Mouse (Mus musculus) thymus, adult 2 months (tissue): ENCODE measurements around the gene Exosc5. TPM values are rescaled to one million over a fixed set of nuclear protein-coding genes. Genes with fewer than 3 reads are reported as not detected.

ENCODE experiments used
- DNase-seq: peaks from one replicate; pipeline ENCODE4 v3.0.0; 2021
- H3K27ac ChIP-seq: fragments of 200-500 bp; 2 replicates; pipeline ENCODE4 v1.5.1; 2012; ENCODE audit warnings: low read length, control low read depth; ENCODE audit not compliant: control insufficient read depth, insufficient read depth
- H3K27me3 ChIP-seq: fragments of 200-500 bp; 2 replicates; pipeline ENCODE4 v1.6.1; 2012; ENCODE audit warnings: mild to moderate bottlenecking, low read length, moderate library complexity, mixed read lengths; ENCODE audit not compliant: control insufficient read depth, insufficient read depth
- H3K36me3 ChIP-seq: fragments of 200-500 bp; 2 replicates; pipeline ENCODE4 v1.6.1; 2012; ENCODE audit warnings: mild to moderate bottlenecking, low read length, moderate library complexity; ENCODE audit not compliant: control insufficient read depth, insufficient read depth
- H3K4me1 ChIP-seq: fragments of 200-500 bp; replicated peaks from 2 replicates; pipeline ENCODE4 v1.6.1; 2012; ENCODE audit warnings: low read length; ENCODE audit not compliant: control insufficient read depth, insufficient read depth
- H3K4me3 ChIP-seq: fragments of 200-500 bp; 2 replicates; pipeline ENCODE4 v1.5.1; 2012; ENCODE audit warnings: mild to moderate bottlenecking, low read length, control low read depth, moderate library complexity; ENCODE audit not compliant: control insufficient read depth, insufficient read depth
- CTCF ChIP-seq: fragments of 200-500 bp; IDR thresholded peaks from 2 replicates; pipeline ENCODE4 v1.5.1; 2012; ENCODE audit warnings: mild to moderate bottlenecking, control low read depth, low read length, moderate library complexity, borderline replicate concordance; ENCODE audit not compliant: control insufficient read depth, poor library complexity, insufficient read depth; ENCODE audit errors: extremely low read depth
- POLR2A ChIP-seq: fragments of 200-500 bp; IDR thresholded peaks from 2 replicates; pipeline ENCODE4 v1.6.1; 2012; ENCODE audit warnings: mild to moderate bottlenecking, low read length, control low read depth, moderate library complexity; ENCODE audit not compliant: control insufficient read depth, poor library complexity, insufficient read depth; ENCODE audit errors: extremely low read depth
- WGBS: fragments of 180-500 bp; shearing (Covaris S2); methylation state at CpG from one replicate; pipeline ENCODE4 v1.1.7; 2018; 5-methylcytosine and 5-hydroxymethylcytosine counted together
- polyA plus RNA-seq: library from polyadenylated mRNA; depleted of rRNA; stranded (reverse); fragments of >200 nt; gene quantifications from 2 replicates; pipeline ENCODE4 v1.2.3, GENCODE M21; 2012

The Exosc5 gene
- polyA plus RNA-seq, 1 experiment: 146 TPM

DNA sequence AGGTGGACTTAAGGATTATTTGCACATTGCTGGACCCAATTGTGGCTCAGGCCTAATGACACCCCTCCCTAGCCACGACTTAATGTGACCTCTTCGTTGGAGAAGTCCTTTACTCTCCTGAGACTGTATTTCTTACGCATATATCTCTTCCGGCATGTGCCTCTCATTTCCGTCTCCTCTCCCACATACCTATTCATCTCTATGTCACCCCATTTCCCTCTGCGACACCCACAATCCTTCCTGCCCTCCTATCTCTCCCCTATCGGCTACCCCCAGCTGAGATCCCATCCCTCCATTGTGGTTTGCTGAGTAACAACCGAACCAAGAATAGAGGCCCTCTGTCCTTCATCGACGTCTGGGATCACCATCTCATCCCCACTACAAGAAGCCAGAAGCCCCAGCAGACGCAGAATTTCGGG, 30.6 kb downstream of the Exosc5 start:
- DNase-seq: no peak
- 4% methylated on average over 12 of the region's 12 CpGs for WGBS
- no peak for TF ChIP-seq POLR2A
- TF ChIP-seq CTCF: no peak
- H3K27me3 ChIP-seq: no peaks in the 10 kb centered on the region
- H3K27ac ChIP-seq: peak overlapping the region; percentile 64
- H3K4me3 ChIP-seq: peak overlapping the region; percentile 82
- peaks cover 23% of the 10 kb centered on the region for H3K36me3 ChIP-seq
- H3K4me1 ChIP-seq: peaks cover 32% of the 10 kb centered on the region

DNA sequence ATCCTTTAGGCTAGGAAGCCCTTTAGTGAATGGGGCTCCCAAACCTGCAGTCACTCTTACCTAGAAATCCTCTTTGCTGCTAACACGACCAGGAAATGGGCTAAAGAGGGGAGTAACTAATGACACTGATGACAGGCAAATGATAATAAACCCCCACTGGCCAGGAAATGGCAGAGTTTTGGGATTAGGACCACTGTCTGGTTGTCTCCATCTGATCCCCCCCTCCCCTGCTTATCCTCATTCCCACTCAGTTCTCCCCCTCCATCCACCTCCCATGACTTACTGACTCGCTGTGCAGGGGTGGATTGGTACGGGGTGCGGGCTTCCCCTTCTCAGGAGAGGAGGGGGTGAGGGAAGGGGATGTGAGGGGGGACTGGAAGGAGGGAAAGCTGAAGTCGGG, 31.1 kb downstream of the Exosc5 start:
- peak overlapping the region; percentile 82 for H3K4me3 ChIP-seq
- DNase-seq: no peak
- H3K27ac ChIP-seq: peak overlapping the region; percentile 64
- 60% methylated on average over 5 of the region's 5 CpGs for WGBS
- H3K4me1 ChIP-seq: peaks cover 28% of the 10 kb centered on the region
- no peaks in the 10 kb centered on the region for H3K27me3 ChIP-seq
- H3K36me3 ChIP-seq: peaks cover 27% of the 10 kb centered on the region
- TF ChIP-seq CTCF (no peak), POLR2A (no peak)

DNA sequence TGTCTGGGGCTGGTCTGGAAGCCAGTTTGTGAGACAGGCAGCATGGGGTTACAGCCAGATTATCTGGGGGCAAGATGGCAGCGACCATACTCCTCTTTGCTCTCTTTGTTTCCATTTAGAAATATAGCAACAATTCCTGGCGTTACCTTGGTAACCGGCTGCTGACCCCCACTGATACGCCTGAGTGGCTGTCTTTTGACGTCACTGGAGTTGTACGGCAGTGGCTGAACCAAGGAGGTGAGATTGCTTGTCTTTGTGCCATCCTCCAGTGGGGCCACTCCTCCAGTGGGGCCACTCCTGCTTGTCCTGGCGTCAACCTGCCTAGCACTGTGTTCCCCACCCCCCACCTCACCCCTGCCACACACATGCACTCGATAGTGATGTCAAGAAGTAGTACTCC, 35.1 kb downstream of the Exosc5 start:
- Histone ChIP-seq H3K27ac (no peak overlapping the region), H3K4me3 (no peak overlapping the region), H3K4me1 (peaks cover 11% of the 10 kb centered on the region), H3K27me3 (no peaks in the 10 kb centered on the region), H3K36me3 (peaks cover 54% of the 10 kb centered on the region)
- TF ChIP-seq CTCF: no peak
- no peak for TF ChIP-seq POLR2A
- WGBS: 96% methylated on average over 8 of the region's 8 CpGs
- DNase-seq: no peak

DNA sequence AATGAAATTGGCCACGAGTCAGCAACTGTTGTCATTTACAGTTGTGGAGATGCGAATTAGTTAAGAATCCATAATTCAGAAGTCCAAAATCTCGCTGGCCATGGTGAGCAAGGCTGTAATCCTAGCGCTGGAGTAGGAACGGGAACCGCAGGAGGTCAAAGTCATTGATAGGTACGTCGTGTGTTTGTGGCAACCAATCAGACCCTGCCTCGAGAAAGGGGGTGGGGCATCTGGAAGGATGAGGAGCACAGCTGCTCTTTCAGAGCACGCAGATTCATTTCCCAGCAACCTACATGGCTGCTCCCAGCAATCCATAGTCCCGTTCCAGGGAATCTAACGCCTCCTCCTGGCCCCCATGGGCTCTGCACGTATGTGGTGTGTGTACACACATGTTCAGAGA, 40.9 kb downstream of the Exosc5 start:
- peaks cover 66% of the 10 kb centered on the region for H3K36me3 ChIP-seq
- no peak overlapping the region for H3K27ac ChIP-seq
- TF ChIP-seq CTCF (no peak), POLR2A (no peak)
- WGBS: 95% methylated on average over 13 of the region's 13 CpGs
- H3K4me3 ChIP-seq: no peak overlapping the region
- no peaks in the 10 kb centered on the region for H3K27me3 ChIP-seq
- no peaks in the 10 kb centered on the region for H3K4me1 ChIP-seq
- DNase-seq: no peak

DNA sequence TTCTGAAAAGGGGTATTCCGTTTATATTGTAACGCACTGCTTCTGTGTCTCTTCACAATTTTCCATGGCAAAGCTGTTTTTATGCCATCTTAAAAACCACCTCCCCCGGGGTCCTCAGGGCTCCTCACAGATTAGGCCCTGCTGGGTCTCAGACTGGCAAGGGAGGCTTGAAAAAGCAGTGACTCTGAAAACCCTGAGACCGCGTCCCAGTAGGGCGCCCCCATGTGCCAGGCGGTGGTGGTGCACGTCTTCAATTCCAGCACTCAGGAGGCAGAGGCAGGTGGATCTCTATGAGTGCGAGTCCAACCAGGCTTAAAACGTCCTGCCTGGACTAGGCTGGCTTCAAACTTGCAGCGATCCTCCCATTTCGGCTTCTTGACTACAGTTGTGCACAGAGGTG, 41.8 kb downstream of the Exosc5 start:
- Histone ChIP-seq H3K36me3 (peaks cover 64% of the 10 kb centered on the region), H3K27ac (no peak overlapping the region), H3K27me3 (no peaks in the 10 kb centered on the region), H3K4me1 (0 out of 2 replicates have a peak, but pooled peaks cover 3% of the 10 kb centered on the region), H3K4me3 (no peak overlapping the region)
- TF ChIP-seq POLR2A: no peak
- TF ChIP-seq CTCF: peak; percentile 67; the same call in 1 of the 2 replicates
- 96% methylated on average over 12 of the region's 12 CpGs for WGBS
- no peak for DNase-seq

DNA sequence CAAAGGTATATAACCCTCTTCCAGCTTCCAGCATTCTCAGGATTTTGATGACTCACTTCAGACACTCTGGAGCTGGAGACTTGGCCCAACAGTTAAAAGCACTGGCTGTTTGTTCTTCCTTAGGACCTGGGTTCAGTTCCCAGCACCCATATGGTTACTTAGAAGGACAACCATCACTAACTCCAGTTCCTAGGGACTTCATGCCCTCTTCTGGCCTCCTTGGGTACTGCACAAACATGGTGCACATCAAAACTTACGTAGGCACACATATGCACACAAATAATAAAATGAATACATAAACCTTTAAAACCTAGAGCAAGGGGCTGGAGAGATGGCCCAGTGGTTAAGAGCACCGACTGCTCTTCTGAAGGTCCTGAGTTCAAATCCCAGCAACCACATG, 43.4 kb downstream of the Exosc5 start:
- H3K4me1 ChIP-seq: 0 out of 2 replicates have a peak, but pooled peaks cover 3% of the 10 kb centered on the region
- TF ChIP-seq CTCF: no peak
- TF ChIP-seq POLR2A: no peak
- WGBS: 100% methylated on average over 2 of the region's 2 CpGs
- H3K36me3 ChIP-seq: peaks cover 52% of the 10 kb centered on the region
- no peaks in the 10 kb centered on the region for H3K27me3 ChIP-seq
- H3K4me3 ChIP-seq: no peak overlapping the region
- no peak overlapping the region for H3K27ac ChIP-seq
- DNase-seq: no peak
